Mouse (Mus musculus) CH12.LX (cell line): ENCODE measurements at regions not wholly inside any gene's neighbourhood (a gene's known extent, or its start where the extent isn't known, plus 50 kb on each side); places are given as distances from the start of the nearest gene placed in this dataset.

Source experiments
- DNase-seq: peaks from one replicate; pipeline ENCODE4 v3.0.0-alpha.2; 2013; ENCODE audit errors: extremely low read depth
- H3K27ac ChIP-seq: 2 replicates; pipeline ENCODE4 v1.5.1; 2012; ENCODE audit warnings: low read depth, mild to moderate bottlenecking, control low read depth, moderate library complexity; ENCODE audit not compliant: insufficient read depth
- H3K27me3 ChIP-seq: replicated peaks from 2 replicates; pipeline ENCODE3; 2012; ENCODE audit warnings: inconsistent platforms
- H3K36me3 ChIP-seq, 2 experiments: replicated peaks in 1 of 2; 2 replicates each; pipeline versions ENCODE3 to v1.6.1; 2012; ENCODE audit warnings: inconsistent platforms in 1 of 2, low read length in 1 of 2, mild to moderate bottlenecking in 1 of 2, mixed read lengths in 1 of 2, moderate library complexity in 1 of 2; ENCODE audit not compliant: control insufficient read depth in 1 of 2, insufficient read depth in 1 of 2
- H3K4me1 ChIP-seq, 2 experiments: 2 replicates each; pipeline ENCODE4 v1.6.1; 2012; ENCODE audit warnings: inconsistent platforms in 1 of 2, moderate library complexity in 1 of 2; ENCODE audit not compliant: insufficient read depth in 2 of 2, control insufficient read depth in 1 of 2
- H3K4me2 ChIP-seq: 2 replicates; pipeline ENCODE4 v1.6.1; 2012; ENCODE audit warnings: low read depth, mild to moderate bottlenecking, control low read depth; ENCODE audit not compliant: poor library complexity, insufficient read depth, severe bottlenecking
- H3K4me3 ChIP-seq, 3 experiments: fragments of 150-350 bp in 1 of 3; sonication (generic) in 1 of 3; replicated peaks in 1 of 3; 2 replicates each; pipeline versions ENCODE3 to v1.5.1; 2011 to 2012; ENCODE audit warnings: low read depth in 2 of 3, low read length in 2 of 3, mild to moderate bottlenecking in 2 of 3, moderate library complexity in 2 of 3, control low read depth in 1 of 3, improper control_type of control experiment in 1 of 3, inconsistent platforms in 1 of 3, mixed read lengths in 1 of 3; ENCODE audit not compliant: poor library complexity in 1 of 3
- H3K79me2 ChIP-seq: replicated peaks from 2 replicates; pipeline ENCODE4 v1.6.1; 2012; ENCODE audit warnings: mild to moderate bottlenecking, moderate library complexity; ENCODE audit not compliant: control insufficient read depth, poor library complexity, insufficient read depth, severe bottlenecking; ENCODE audit errors: extremely low read depth
- H3K9ac ChIP-seq: 2 replicates; pipeline ENCODE4 v1.6.1; 2012; ENCODE audit warnings: low read depth, mild to moderate bottlenecking, control low read depth, moderate library complexity; ENCODE audit not compliant: insufficient read depth
- H3K9me3 ChIP-seq: replicated peaks from 2 replicates; pipeline ENCODE3; 2012; ENCODE audit warnings: low read length, inconsistent platforms, mixed read lengths
- BHLHE40 ChIP-seq: IDR thresholded peaks from 2 replicates; pipeline ENCODE4 v1.6.1; 2011; ENCODE audit warnings: mild to moderate bottlenecking, low read depth, low read length, improper control_type of control experiment
- CHD1 ChIP-seq: IDR thresholded peaks from 2 replicates; pipeline ENCODE4 v1.6.1; 2012; ENCODE audit warnings: low read depth, low read length, improper control_type of control experiment, inconsistent platforms
- CHD2 ChIP-seq: IDR thresholded peaks from 2 replicates; pipeline ENCODE4 v1.6.1; 2011; ENCODE audit warnings: low read length, improper control_type of control experiment
- CTCF ChIP-seq, 2 experiments: IDR thresholded peaks in 1 of 2; conservative IDR thresholded peaks in 1 of 2; 2 replicates each; pipeline ENCODE4 v1.5.1; 2011 to 2012; ENCODE audit warnings: low read depth in 2 of 2, low read length in 2 of 2, improper control_type of control experiment in 1 of 2, inconsistent platforms in 1 of 2, mild to moderate bottlenecking in 1 of 2, moderate library complexity in 1 of 2
- E2F4 ChIP-seq: IDR thresholded peaks from 2 replicates; pipeline ENCODE4 v1.6.1; 2011; ENCODE audit warnings: low read depth, low read length, improper control_type of control experiment; ENCODE audit not compliant: insufficient replicate concordance
- ELF1 ChIP-seq: IDR thresholded peaks from 2 replicates; pipeline ENCODE4 v1.6.1; 2014; ENCODE audit warnings: low read depth, mild to moderate bottlenecking, inconsistent platforms, low read length, improper control_type of control experiment
- EP300 ChIP-seq: IDR thresholded peaks from 2 replicates; pipeline ENCODE4 v1.6.1; 2011; ENCODE audit warnings: low read length, improper control_type of control experiment
- KAT2A ChIP-seq: IDR thresholded peaks from 2 replicates; pipeline ENCODE4 v1.6.1; 2012; ENCODE audit warnings: low read length, improper control_type of control experiment, inconsistent platforms; ENCODE audit not compliant: insufficient replicate concordance
- MAX ChIP-seq: IDR thresholded peaks from 2 replicates; pipeline ENCODE4 v1.6.1; 2011; ENCODE audit warnings: low read length, improper control_type of control experiment
- MAZ ChIP-seq: IDR thresholded peaks from 2 replicates; pipeline ENCODE4 v1.6.1; 2012; ENCODE audit warnings: low read depth, mild to moderate bottlenecking, inconsistent platforms, low read length, improper control_type of control experiment, moderate library complexity
- MXI1 ChIP-seq: IDR thresholded peaks from 2 replicates; pipeline ENCODE4 v1.6.1; 2011; ENCODE audit warnings: mild to moderate bottlenecking, low read depth, low read length, improper control_type of control experiment
- NRF1 ChIP-seq: IDR thresholded peaks from 2 replicates; pipeline ENCODE4 v1.6.1; 2014; ENCODE audit warnings: low read depth, mild to moderate bottlenecking, inconsistent platforms, low read length, improper control_type of control experiment, moderate library complexity
- PAX5 ChIP-seq: IDR thresholded peaks from 2 replicates; pipeline ENCODE4 v1.6.1; 2012; ENCODE audit warnings: low read length, inconsistent platforms, mixed read lengths
- POLR2A ChIP-seq: IDR thresholded peaks from 2 replicates; pipeline ENCODE4 v1.6.1; 2011; ENCODE audit warnings: low read depth, mild to moderate bottlenecking, improper control_type of control experiment, low read length
- POLR2AphosphoS2 ChIP-seq: IDR thresholded peaks from 2 replicates; pipeline ENCODE4 v1.6.1; 2011; ENCODE audit warnings: low read depth, low read length, improper control_type of control experiment
- RAD21 ChIP-seq: IDR thresholded peaks from 2 replicates; pipeline ENCODE4 v1.6.1; 2011; ENCODE audit warnings: low read depth, mild to moderate bottlenecking, low read length, improper control_type of control experiment, moderate library complexity
- RCOR1 ChIP-seq: conservative IDR thresholded peaks from 2 replicates; pipeline ENCODE4 v1.6.1; 2012; ENCODE audit warnings: low read depth, mild to moderate bottlenecking, inconsistent platforms, low read length, improper control_type of control experiment
- SMC3 ChIP-seq: IDR thresholded peaks from 2 replicates; pipeline ENCODE4 v1.6.1; 2011; ENCODE audit warnings: low read depth, low read length, improper control_type of control experiment
- TBP ChIP-seq: conservative IDR thresholded peaks from 2 replicates; pipeline ENCODE4 v1.6.1; 2011; ENCODE audit warnings: low read depth, low read length, improper control_type of control experiment
- TCF12 ChIP-seq: IDR thresholded peaks from 2 replicates; pipeline ENCODE4 v1.6.1; 2014; ENCODE audit warnings: low read depth, mild to moderate bottlenecking, inconsistent platforms, low read length, improper control_type of control experiment
- UBTF ChIP-seq: IDR thresholded peaks from 2 replicates; pipeline ENCODE4 v1.6.1; 2012; ENCODE audit warnings: low read depth, mild to moderate bottlenecking, inconsistent platforms, low read length, improper control_type of control experiment, moderate library complexity
- ZC3H11A ChIP-seq: IDR thresholded peaks from 2 replicates; pipeline ENCODE4 v1.6.1; 2012; ENCODE audit warnings: low read depth, mild to moderate bottlenecking, inconsistent platforms, low read length, improper control_type of control experiment
- ZKSCAN1 ChIP-seq: IDR thresholded peaks from 2 replicates; pipeline ENCODE4 v1.6.1; 2012; ENCODE audit warnings: low read depth, inconsistent platforms, low read length, improper control_type of control experiment, borderline replicate concordance
- ZMIZ1 ChIP-seq: IDR thresholded peaks from 2 replicates; pipeline ENCODE4 v1.6.1; 2012; ENCODE audit warnings: low read depth, mild to moderate bottlenecking, inconsistent platforms, low read length, improper control_type of control experiment
- ZNF384 ChIP-seq: IDR thresholded peaks from 2 replicates; pipeline ENCODE4 v1.6.1; 2012; ENCODE audit warnings: low read depth, low read length, improper control_type of control experiment, inconsistent platforms
- dilution Hi-C: fragments of 300-500 bp; cut with MboI; formaldehyde crosslinking; loops from 2 replicates; pipeline ENCODE4 v1.14.3; 2020; ENCODE audit warnings: low sequenced_read_pairs; ENCODE audit not compliant: extremely low pct_unique_long_range_greater_than_20kb, extremely low pct_ligation_motif_present
- in situ Hi-C: fragments of 300-500 bp; cut with MboI; formaldehyde crosslinking; loops from 3 replicates; pipeline ENCODE4 v1.14.3; 2019; ENCODE audit warnings: low sequenced_read_pairs, low pct_ligation_motif_present, low pct_unique_long_range_greater_than_20kb, mixed read lengths

GRCm38 (mm10) chr9:84837498-84837897 is 475.1 kb upstream of the Gm11114 start:
- no peak overlapping the region for H3K27ac ChIP-seq
- no peaks in the 10 kb centered on the region for H3K79me2 ChIP-seq
- TF ChIP-seq ZMIZ1 (no peak), TBP (no peak), RCOR1 (no peak), E2F4 (no peak), MAZ (no peak), CHD1 (no peak), UBTF (no peak), CHD2 (no peak), MXI1 (no peak), KAT2A (no peak), RAD21 (no peak), MAX (no peak), POLR2AphosphoS2 (no peak), EP300 (no peak), BHLHE40 (no peak)
- no peaks in the 10 kb centered on the region for H3K4me1 ChIP-seq
- no peaks in the 10 kb centered on the region for H3K9me3 ChIP-seq
- no peak for DNase-seq
- in situ Hi-C loops (no loop called here), dilution Hi-C loops (no loop called here)
- H3K27me3 ChIP-seq, result no peaks in the 10 kb centered on the region
- no peak overlapping the region for H3K4me2 ChIP-seq
- H3K9ac ChIP-seq, result no peak overlapping the region
- H3K4me3 ChIP-seq, result no peak overlapping the region
- no peaks in the 10 kb centered on the region for H3K36me3 ChIP-seq

GRCm38 (mm10) chr9:84844021-84844420 is 468.6 kb upstream of the Gm11114 start:
- Histone ChIP-seq H3K27ac (no peak overlapping the region), H3K4me2 (no peak overlapping the region), H3K9me3 (no peaks in the 10 kb centered on the region), H3K4me1 (no peaks in the 10 kb centered on the region), H3K9ac (no peak overlapping the region), H3K79me2 (no peaks in the 10 kb centered on the region), H3K27me3 (no peaks in the 10 kb centered on the region), H3K4me3 (no peak overlapping the region), H3K36me3 (no peaks in the 10 kb centered on the region)
- DNase-seq, result no peak
- dilution Hi-C loops (no loop called here), in situ Hi-C loops (no loop called here)
- TF ChIP-seq TCF12, result no peak
- TF ChIP-seq E2F4, result no peak
- no peak for TF ChIP-seq CTCF (conservative IDR thresholded peaks at IDR 0.05 in 1 of 2, IDR thresholded peaks at IDR 0.05 in 1 of 2; ENCODE audit: low read depth in 2 of 2, low read length in 2 of 2)
- TF ChIP-seq CHD1, result no peak
- no peak for TF ChIP-seq PAX5
- TF ChIP-seq ZC3H11A, result no peak
- no peak for TF ChIP-seq UBTF
- no peak for TF ChIP-seq POLR2A
- no peak for TF ChIP-seq NRF1
- TF ChIP-seq TBP, result no peak
- no peak for TF ChIP-seq ELF1
- no peak for TF ChIP-seq ZNF384
- TF ChIP-seq MAX, result no peak
- no peak for TF ChIP-seq KAT2A
- TF ChIP-seq ZKSCAN1, result no peak
- TF ChIP-seq SMC3, result no peak
- TF ChIP-seq CHD2, result no peak
